Mouse (Mus musculus) liver, adult 2 months (tissue): ENCODE results near the gene Angptl2.

Experiments used
- CTCF ChIP-seq: fragments of 200-500 bp; IDR thresholded peaks from 2 replicates; pipeline ENCODE4 v1.5.1; 2011; ENCODE audit warnings: low read depth, low read length, control low read depth
- POLR2A ChIP-seq: fragments of 200-500 bp; IDR thresholded peaks from 2 replicates; pipeline ENCODE4 v1.6.1; 2011; ENCODE audit warnings: low read length, control low read depth; ENCODE audit not compliant: insufficient read depth; ENCODE audit errors: extremely low read depth

- TF ChIP-seq CTCF, result no peak
- TF ChIP-seq POLR2A, result no peak
Observed at GRCm38 (mm10) chr2:33231788-33232187, 15.9 kb downstream of the Angptl2 start.
